Mouse (Mus musculus) CH12.LX (cell line): ENCODE data around the gene Trpm3. TPM values are rescaled to one million over a fixed set of nuclear protein-coding genes. Genes with fewer than 3 reads are reported as not detected.

Source experiments
- DNase-seq: peaks from one replicate; pipeline ENCODE4 v3.0.0-alpha.2; 2013; ENCODE audit errors: extremely low read depth
- H3K27ac ChIP-seq: 2 replicates; pipeline ENCODE4 v1.5.1; 2012; ENCODE audit warnings: low read depth, mild to moderate bottlenecking, control low read depth, moderate library complexity; ENCODE audit not compliant: insufficient read depth
- H3K27me3 ChIP-seq: replicated peaks from 2 replicates; pipeline ENCODE3; 2012; ENCODE audit warnings: inconsistent platforms
- H3K36me3 ChIP-seq, 2 experiments: replicated peaks in 1 of 2; 2 replicates each; pipeline versions ENCODE3 to v1.6.1; 2012; ENCODE audit warnings: inconsistent platforms in 1 of 2, low read length in 1 of 2, mild to moderate bottlenecking in 1 of 2, mixed read lengths in 1 of 2, moderate library complexity in 1 of 2; ENCODE audit not compliant: control insufficient read depth in 1 of 2, insufficient read depth in 1 of 2
- H3K4me1 ChIP-seq, 2 experiments: 2 replicates each; pipeline ENCODE4 v1.6.1; 2012; ENCODE audit warnings: inconsistent platforms in 1 of 2, moderate library complexity in 1 of 2; ENCODE audit not compliant: insufficient read depth in 2 of 2, control insufficient read depth in 1 of 2
- H3K4me2 ChIP-seq: 2 replicates; pipeline ENCODE4 v1.6.1; 2012; ENCODE audit warnings: low read depth, mild to moderate bottlenecking, control low read depth; ENCODE audit not compliant: poor library complexity, insufficient read depth, severe bottlenecking
- H3K4me3 ChIP-seq, 3 experiments: fragments of 150-350 bp in 1 of 3; sonication (generic) in 1 of 3; replicated peaks in 1 of 3; 2 replicates each; pipeline versions ENCODE3 to v1.5.1; 2011 to 2012; ENCODE audit warnings: low read depth in 2 of 3, low read length in 2 of 3, mild to moderate bottlenecking in 2 of 3, moderate library complexity in 2 of 3, control low read depth in 1 of 3, improper control_type of control experiment in 1 of 3, inconsistent platforms in 1 of 3, mixed read lengths in 1 of 3; ENCODE audit not compliant: poor library complexity in 1 of 3
- H3K79me2 ChIP-seq: replicated peaks from 2 replicates; pipeline ENCODE4 v1.6.1; 2012; ENCODE audit warnings: mild to moderate bottlenecking, moderate library complexity; ENCODE audit not compliant: control insufficient read depth, poor library complexity, insufficient read depth, severe bottlenecking; ENCODE audit errors: extremely low read depth
- H3K9ac ChIP-seq: 2 replicates; pipeline ENCODE4 v1.6.1; 2012; ENCODE audit warnings: low read depth, mild to moderate bottlenecking, control low read depth, moderate library complexity; ENCODE audit not compliant: insufficient read depth
- H3K9me3 ChIP-seq: replicated peaks from 2 replicates; pipeline ENCODE3; 2012; ENCODE audit warnings: low read length, inconsistent platforms, mixed read lengths
- CHD1 ChIP-seq: IDR thresholded peaks from 2 replicates; pipeline ENCODE4 v1.6.1; 2012; ENCODE audit warnings: low read depth, low read length, improper control_type of control experiment, inconsistent platforms
- E2F4 ChIP-seq: IDR thresholded peaks from 2 replicates; pipeline ENCODE4 v1.6.1; 2011; ENCODE audit warnings: low read depth, low read length, improper control_type of control experiment; ENCODE audit not compliant: insufficient replicate concordance
- GABPA ChIP-seq: IDR thresholded peaks from 2 replicates; pipeline ENCODE4 v1.6.1; 2012; ENCODE audit warnings: low read depth, low read length, improper control_type of control experiment, inconsistent platforms; ENCODE audit not compliant: insufficient replicate concordance
- HCFC1 ChIP-seq: IDR thresholded peaks from 2 replicates; pipeline ENCODE4 v1.6.1; 2012; ENCODE audit warnings: low read depth, mild to moderate bottlenecking, inconsistent platforms, low read length, improper control_type of control experiment
- JUN ChIP-seq: IDR thresholded peaks from 2 replicates; pipeline ENCODE4 v1.6.1; 2011; ENCODE audit warnings: low read depth, mild to moderate bottlenecking, low read length, improper control_type of control experiment, moderate library complexity; ENCODE audit not compliant: insufficient read depth
- KAT2A ChIP-seq: IDR thresholded peaks from 2 replicates; pipeline ENCODE4 v1.6.1; 2012; ENCODE audit warnings: low read length, improper control_type of control experiment, inconsistent platforms; ENCODE audit not compliant: insufficient replicate concordance
- MAX ChIP-seq: IDR thresholded peaks from 2 replicates; pipeline ENCODE4 v1.6.1; 2011; ENCODE audit warnings: low read length, improper control_type of control experiment
- MAZ ChIP-seq: IDR thresholded peaks from 2 replicates; pipeline ENCODE4 v1.6.1; 2012; ENCODE audit warnings: low read depth, mild to moderate bottlenecking, inconsistent platforms, low read length, improper control_type of control experiment, moderate library complexity
- MYC ChIP-seq: IDR thresholded peaks from 2 replicates; pipeline ENCODE4 v1.6.1; 2011; ENCODE audit warnings: low read depth, mild to moderate bottlenecking, improper control_type of control experiment, low read length
- NELFE ChIP-seq: IDR thresholded peaks from 2 replicates; pipeline ENCODE4 v1.6.1; 2011; ENCODE audit warnings: low read depth, low read length, improper control_type of control experiment
- NRF1 ChIP-seq: IDR thresholded peaks from 2 replicates; pipeline ENCODE4 v1.6.1; 2014; ENCODE audit warnings: low read depth, mild to moderate bottlenecking, inconsistent platforms, low read length, improper control_type of control experiment, moderate library complexity
- POLR2A ChIP-seq: IDR thresholded peaks from 2 replicates; pipeline ENCODE4 v1.6.1; 2011; ENCODE audit warnings: low read depth, mild to moderate bottlenecking, improper control_type of control experiment, low read length
- RCOR1 ChIP-seq: conservative IDR thresholded peaks from 2 replicates; pipeline ENCODE4 v1.6.1; 2012; ENCODE audit warnings: low read depth, mild to moderate bottlenecking, inconsistent platforms, low read length, improper control_type of control experiment
- SIN3A ChIP-seq: IDR thresholded peaks from 2 replicates; pipeline ENCODE4 v1.6.1; 2012; ENCODE audit warnings: low read length, improper control_type of control experiment, inconsistent platforms
- SMC3 ChIP-seq: IDR thresholded peaks from 2 replicates; pipeline ENCODE4 v1.6.1; 2011; ENCODE audit warnings: low read depth, low read length, improper control_type of control experiment
- USF2 ChIP-seq: conservative IDR thresholded peaks from 2 replicates; pipeline ENCODE4 v1.6.1; 2011; ENCODE audit warnings: low read depth, low read length, improper control_type of control experiment
- ZKSCAN1 ChIP-seq: IDR thresholded peaks from 2 replicates; pipeline ENCODE4 v1.6.1; 2012; ENCODE audit warnings: low read depth, inconsistent platforms, low read length, improper control_type of control experiment, borderline replicate concordance
- ZMIZ1 ChIP-seq: IDR thresholded peaks from 2 replicates; pipeline ENCODE4 v1.6.1; 2012; ENCODE audit warnings: low read depth, mild to moderate bottlenecking, inconsistent platforms, low read length, improper control_type of control experiment
- ZNF384 ChIP-seq: IDR thresholded peaks from 2 replicates; pipeline ENCODE4 v1.6.1; 2012; ENCODE audit warnings: low read depth, low read length, improper control_type of control experiment, inconsistent platforms
- dilution Hi-C: fragments of 300-500 bp; cut with MboI; formaldehyde crosslinking; loops from 2 replicates; pipeline ENCODE4 v1.14.3; 2020; ENCODE audit warnings: low sequenced_read_pairs; ENCODE audit not compliant: extremely low pct_unique_long_range_greater_than_20kb, extremely low pct_ligation_motif_present
- in situ Hi-C: fragments of 300-500 bp; cut with MboI; formaldehyde crosslinking; loops from 3 replicates; pipeline ENCODE4 v1.14.3; 2019; ENCODE audit warnings: low sequenced_read_pairs, low pct_ligation_motif_present, low pct_unique_long_range_greater_than_20kb, mixed read lengths
- polyA plus RNA-seq: library from polyadenylated mRNA; unstranded; fragments of >175 nt; gene quantifications from 2 replicates; pipeline ENCODE4 v1.2.1, GENCODE M21; 2012; ENCODE audit warnings: low read depth; ENCODE audit not compliant: insufficient read length
- total RNA-seq, 2 experiments: library from RNA; depleted of rRNA; stranded (reverse); fragments of 300-350 nt in 1 of 2; fragments of >200 nt in 1 of 2; gene quantifications; 2 replicates each; pipeline ENCODE4 v1.2.3; 2012 to 2014

Gene Trpm3
- total and polyA plus RNA-seq, 3 experiments: 0.01 TPM; not detected in 2

DNA sequence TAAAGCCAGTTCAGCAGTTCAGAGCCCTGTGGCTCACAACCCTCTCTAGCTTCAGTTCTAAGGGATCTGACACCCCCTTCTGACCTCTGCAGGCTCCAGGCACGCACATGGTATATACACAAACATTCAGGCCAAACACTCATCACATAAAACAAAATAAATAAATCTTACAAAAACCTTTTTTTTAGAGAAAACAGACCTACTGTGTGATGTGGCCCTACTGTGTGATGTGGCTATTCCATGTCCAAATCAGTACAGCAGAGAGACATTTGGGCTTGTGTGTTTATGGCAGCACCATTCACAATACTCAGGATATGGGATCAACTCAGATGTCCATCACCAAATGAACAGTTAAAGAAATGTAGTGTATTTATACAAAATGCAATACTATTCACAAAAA, 741.4 kb downstream of the Trpm3 start:
- Histone ChIP-seq H3K27ac (no peak overlapping the region), H3K9ac (no peak overlapping the region), H3K79me2 (no peaks in the 10 kb centered on the region), H3K4me2 (no peak overlapping the region), H3K4me1 (peaks cover 2 to 5% of the 10 kb centered on the region in 2 experiments; a peak in 3 of 4 replicates), H3K9me3 (no peaks in the 10 kb centered on the region), H3K36me3 (no peaks in the 10 kb centered on the region), H3K27me3 (no peaks in the 10 kb centered on the region), H3K4me3 (no peak overlapping the region)
- TF ChIP-seq ZKSCAN1 (peak; percentile 89), USF2 (no peak)
- no peak for DNase-seq
- dilution Hi-C loops (no loop called here), in situ Hi-C loops (loop anchor here (25.0 kb wide), 2 partner anchors 318 to 543 kb away; no protein-coding TSS in a partner anchor)

DNA sequence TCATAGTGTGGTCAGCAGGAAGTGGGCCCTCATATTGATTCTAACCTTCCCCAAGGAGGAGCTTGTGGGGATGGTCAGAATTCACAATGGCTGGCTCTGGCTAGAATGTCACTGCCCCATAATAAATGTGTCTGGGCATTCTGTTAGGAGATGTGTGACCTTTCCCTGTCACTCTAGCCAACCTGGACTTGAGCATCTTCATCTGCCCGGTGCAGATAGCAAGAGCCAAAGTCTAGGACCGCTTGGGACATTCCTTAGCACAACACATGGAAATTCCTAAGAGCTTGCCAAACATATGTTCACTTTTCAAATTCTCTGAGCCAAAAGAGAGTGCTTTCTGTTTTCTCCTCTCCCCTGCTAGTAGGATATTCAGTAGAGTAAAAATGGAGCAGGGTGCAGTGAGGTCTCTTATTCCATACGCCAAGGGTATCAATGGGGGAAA, 743.8 kb downstream of the Trpm3 start:
- no peak for DNase-seq
- in situ Hi-C loops: loop anchor here (25.0 kb wide), 2 partner anchors 320 to 545 kb away; no protein-coding TSS in a partner anchor
- TF ChIP-seq ZMIZ1 (no peak), NELFE (no peak), GABPA (no peak), JUN (no peak), MYC (no peak), RCOR1 (no peak)
- Histone ChIP-seq H3K36me3 (no peaks in the 10 kb centered on the region), H3K9ac (no peak overlapping the region), H3K4me3 (no peak overlapping the region), H3K27ac (no peak overlapping the region), H3K79me2 (no peaks in the 10 kb centered on the region), H3K27me3 (no peaks in the 10 kb centered on the region), H3K9me3 (no peaks in the 10 kb centered on the region), H3K4me2 (no peak overlapping the region), H3K4me1 (peaks cover 2 to 5% of the 10 kb centered on the region in 2 experiments; a peak in 3 of 4 replicates)
- dilution Hi-C loops: no loop called here

DNA sequence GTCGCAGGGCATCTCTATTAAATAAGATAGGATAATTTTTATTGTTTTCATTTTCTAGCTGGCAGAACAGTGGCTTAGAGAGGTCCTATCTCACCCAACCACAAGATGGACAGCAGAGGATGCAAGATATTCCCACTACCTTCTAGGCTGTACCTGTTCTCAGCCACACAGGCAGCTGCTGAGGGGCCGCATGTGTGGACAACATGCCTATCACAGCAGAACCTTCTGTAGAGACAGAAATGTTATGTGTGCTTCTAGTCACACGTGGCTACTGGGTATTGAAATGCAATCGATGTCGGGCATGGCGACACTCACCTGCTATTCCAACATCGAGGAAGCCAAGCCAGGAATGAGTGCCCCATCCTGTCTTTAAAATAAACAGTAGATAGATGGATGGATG, 744.3 kb downstream of the Trpm3 start:
- DNase-seq: no peak
- Histone ChIP-seq H3K27me3 (no peaks in the 10 kb centered on the region), H3K4me3 (no peak overlapping the region), H3K36me3 (no peaks in the 10 kb centered on the region), H3K4me1 (peaks cover 2 to 5% of the 10 kb centered on the region in 2 experiments; a peak in 3 of 4 replicates), H3K79me2 (no peaks in the 10 kb centered on the region), H3K4me2 (no peak overlapping the region), H3K27ac (no peak overlapping the region), H3K9ac (no peak overlapping the region), H3K9me3 (no peaks in the 10 kb centered on the region)
- in situ Hi-C loops: loop anchor here (25.0 kb wide), 2 partner anchors 321 to 546 kb away; no protein-coding TSS in a partner anchor
- dilution Hi-C loops: no loop called here
- TF ChIP-seq MAX: no peak
- no peak for TF ChIP-seq RCOR1
- TF ChIP-seq ZNF384: no peak
- no peak for TF ChIP-seq HCFC1
- no peak for TF ChIP-seq NRF1
- TF ChIP-seq NELFE: no peak
- no peak for TF ChIP-seq KAT2A
- no peak for TF ChIP-seq USF2
- TF ChIP-seq E2F4: no peak
- TF ChIP-seq POLR2A: no peak
- TF ChIP-seq GABPA: no peak
- TF ChIP-seq MAZ: no peak
- no peak for TF ChIP-seq CHD1
- no peak for TF ChIP-seq SMC3
- no peak for TF ChIP-seq SIN3A
